Mouse (Mus musculus) A20 (cell line): ENCODE results near the gene Slc22a20.

Source experiments
- DNase-seq: peaks from one replicate; pipeline ENCODE4 v3.0.0-alpha.2; 2011; ENCODE audit warnings: low read depth, low spot score

The Slc22a20 gene

DNA sequence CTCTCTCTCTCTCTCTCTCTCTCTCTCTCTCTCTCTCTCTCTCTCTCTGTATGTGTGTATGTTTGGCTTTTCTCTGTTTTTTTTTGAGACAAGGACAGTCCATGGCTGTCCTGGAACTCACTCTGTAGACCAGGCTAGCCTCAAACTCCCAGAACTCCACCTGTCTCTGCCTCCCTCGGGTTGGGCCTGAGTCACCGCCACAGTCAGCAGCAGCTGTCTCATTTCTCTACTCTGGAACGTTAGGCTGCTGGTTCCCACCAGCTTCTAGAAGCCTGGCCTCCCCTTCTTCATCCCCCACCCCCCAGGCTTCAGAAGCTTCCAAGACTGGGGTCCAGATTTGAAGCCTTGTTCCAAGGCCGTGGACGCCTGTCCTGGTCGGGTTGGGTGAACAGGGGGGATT is 3.6 kb upstream of the Slc22a20 start:
- no peak for DNase-seq

DNA sequence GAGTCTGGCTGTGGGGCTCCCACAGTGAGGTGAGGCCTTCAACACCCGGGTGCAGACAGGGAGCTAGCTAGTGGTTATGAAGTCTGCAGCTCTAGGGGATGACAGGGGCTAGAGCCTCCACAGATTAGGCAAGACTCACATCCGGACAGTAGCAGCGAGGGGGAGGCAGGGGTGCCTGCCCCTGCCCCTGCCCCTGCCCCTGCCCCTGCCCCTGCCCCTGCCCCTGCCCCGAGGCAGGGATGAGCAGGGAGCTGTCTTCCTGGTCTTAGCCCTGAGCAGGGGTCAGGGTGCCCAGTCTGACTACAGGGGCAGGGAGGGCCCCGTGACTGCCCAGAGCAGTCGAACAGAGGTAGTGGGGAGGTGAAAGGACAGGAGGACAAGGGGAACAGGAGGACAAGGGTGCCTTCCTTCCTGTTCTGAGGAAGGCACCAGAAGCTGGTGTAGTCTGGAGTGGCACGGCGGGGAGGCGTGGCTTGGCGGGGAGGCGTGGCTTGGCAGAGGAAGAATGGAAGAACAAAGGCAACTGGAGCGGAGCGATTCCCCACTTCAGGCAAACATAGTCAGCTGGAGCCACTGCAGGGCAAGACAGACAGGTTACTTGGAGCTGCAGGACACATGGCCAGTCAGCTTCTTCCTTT is 3.0 kb upstream of the Slc22a20 start:
- no peak for DNase-seq

DNA sequence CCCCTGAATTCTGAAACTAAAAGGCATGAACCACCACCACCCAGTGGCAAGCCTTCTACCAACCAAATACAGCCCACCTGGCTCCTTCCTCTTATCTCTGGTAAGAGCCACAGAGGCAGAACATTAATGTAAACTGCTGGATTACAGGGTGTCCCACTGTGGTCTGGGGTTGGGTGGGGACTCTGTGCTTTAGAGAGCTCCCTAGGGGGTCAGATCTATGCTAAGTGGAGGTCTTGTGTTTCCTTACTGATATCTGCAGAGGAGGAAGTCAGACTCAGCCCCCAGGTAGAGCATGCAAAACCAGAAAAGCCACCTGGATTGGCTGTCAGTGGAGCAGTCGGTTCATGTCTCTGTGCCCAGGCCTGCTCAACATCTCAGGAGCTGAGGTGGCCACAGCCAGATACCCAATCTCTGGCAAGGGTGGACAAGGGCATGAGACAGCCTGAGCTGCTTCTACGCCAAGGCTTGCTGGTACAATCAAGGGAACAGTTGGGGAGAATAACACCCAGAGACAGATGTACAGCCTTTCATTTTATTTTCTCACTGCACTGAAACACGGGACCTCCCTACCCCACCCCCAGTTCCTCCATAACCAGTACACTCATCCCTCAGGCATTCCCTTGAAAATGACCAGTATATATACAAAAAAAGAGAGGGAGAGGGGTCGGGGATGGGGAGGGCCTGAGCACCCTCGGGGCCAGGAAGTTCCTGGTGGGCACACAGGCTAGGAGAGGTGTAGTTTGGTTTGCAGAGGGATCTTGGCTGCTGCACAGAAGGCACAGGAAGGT is 2.3 kb upstream of the Slc22a20 start:
- peak; percentile 33 for DNase-seq

- no peak for DNase-seq
These were observed 5.5 kb downstream of the Slc22a20 start for GRCm38 (mm10) chr19:5980477-5980876.

GRCm38 (mm10) chr19:5977717-5978116 is 8.2 kb downstream of the Slc22a20 start:
- no peak for DNase-seq

DNA sequence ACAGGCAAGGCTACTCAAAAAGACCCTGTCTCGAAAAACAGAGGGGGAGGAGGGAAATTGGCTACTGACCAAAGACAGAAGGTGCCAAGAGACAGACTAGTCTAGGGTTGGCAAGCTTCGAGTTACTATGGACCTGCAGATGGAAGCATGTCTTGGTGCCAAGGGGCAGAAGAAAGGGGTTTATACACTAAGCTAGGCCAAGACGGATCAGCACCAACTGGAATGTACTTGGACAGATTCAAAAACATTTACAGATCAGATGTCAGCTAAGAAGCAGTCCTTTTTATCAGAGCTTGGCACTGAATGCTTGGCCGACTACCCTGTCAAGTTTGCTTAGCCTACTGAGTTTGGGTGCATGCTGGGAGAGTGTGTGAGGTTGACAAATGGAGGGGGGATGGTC is 10.3 kb downstream of the Slc22a20 start:
- DNase-seq: no peak

GRCm38 (mm10) chr19:5975112-5975511 is 10.8 kb downstream of the Slc22a20 start:
- DNase-seq: no peak

DNA sequence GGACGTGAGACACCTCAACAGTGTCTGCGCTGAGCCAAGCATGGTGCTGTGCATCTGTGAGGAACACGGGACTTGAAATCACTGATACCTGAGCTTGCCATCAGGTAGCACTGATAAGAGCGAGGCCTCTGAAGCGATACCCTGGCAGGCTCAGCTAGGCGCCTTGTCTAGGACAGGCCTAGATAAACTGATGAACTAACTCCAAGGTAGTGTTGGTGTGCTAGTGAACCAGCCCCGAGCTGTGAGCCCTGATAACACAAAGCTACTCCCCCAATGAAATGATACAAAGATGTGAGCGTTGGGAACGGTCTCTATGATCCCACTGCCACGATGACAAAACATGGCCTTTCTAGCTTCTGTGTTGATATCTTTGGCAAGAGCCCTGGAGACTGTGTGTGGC is 18.3 kb downstream of the Slc22a20 start:
- DNase-seq: no peak

- DNase-seq: no peak
These were observed 19.2 kb downstream of the Slc22a20 start for GRCm38 (mm10) chr19:5966786-5967185.

DNA sequence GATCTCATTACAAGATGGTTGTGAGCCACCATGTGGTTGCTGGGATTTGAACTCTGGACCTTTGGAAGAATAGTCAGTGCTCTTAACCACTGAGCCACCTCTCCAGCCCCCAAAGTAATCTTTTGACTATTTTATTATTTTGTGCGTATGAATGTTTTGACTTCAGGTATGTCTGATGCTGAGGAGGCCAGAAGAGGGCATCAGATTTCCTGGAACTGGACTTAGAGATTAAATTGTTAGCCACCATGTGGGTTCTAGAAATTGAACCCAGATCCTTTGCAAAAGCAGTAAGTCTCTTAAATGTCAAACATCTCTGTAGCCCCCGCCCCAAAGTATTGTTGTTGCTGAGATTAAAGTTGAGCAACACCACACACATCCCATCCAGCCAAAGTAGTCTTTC is 20.0 kb downstream of the Slc22a20 start:
- DNase-seq: peak; percentile 13

DNA sequence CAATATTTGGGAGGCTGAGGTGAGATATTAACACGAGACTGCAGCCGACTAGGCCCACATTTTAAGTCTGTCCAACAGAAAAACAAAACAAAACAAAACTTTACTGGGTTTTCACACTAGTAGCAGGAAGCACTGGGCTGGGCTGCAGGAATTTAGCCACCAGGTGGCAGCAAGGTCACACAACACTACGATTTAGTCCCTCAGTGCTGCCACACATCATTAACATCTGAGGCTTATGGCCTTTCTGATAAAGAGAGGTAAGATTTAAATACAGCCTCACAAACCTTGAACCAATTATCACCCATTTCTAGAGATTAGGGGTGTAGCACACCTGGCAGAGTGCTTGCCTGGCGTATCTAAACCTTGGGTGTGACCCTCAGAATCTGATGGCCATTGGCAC is 20.7 kb downstream of the Slc22a20 start:
- peak; percentile 87 for DNase-seq

GRCm38 (mm10) chr19:5964804-5965203 is 21.1 kb downstream of the Slc22a20 start:
- no peak for DNase-seq

DNA sequence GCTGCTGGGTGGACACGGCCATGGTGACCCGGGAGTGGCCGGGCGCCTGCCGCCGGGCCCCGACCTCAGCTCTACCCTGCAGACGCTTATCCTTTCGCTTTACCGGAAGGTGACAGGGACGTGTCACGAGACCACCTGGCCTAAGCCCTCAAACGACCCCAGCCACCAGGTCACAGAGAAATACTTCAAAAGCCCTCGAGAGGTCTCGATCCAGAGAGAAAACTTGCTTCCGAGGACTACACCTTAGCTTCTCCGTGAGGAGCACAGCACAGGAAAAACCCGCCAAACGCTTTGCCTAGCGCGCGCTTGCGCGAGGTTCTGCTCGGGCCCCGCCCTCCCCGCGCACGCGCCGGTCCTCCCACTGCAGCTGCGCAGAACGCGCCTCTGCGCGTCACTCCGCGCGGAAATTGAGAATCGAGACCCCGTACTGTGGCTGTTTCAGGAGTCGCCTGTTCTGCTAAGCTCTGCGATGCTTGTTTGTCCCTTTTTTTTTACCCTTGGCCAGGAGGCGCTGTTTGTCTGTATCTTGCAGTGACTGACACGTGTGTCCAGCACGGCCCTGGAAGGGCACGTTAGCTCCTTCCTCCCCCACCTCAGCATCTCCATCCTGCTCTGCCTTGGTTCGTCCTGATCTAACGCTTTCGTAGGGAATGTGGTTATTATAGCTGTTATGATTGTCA is 21.9 kb downstream of the Slc22a20 start, which contains the start of gene Pola2:
Pola2 (minus strand) TSS at position 320 of the 680 bp plus-strand sequence.
- DNase-seq: peak; percentile 95

- DNase-seq: peak; percentile 24
These were observed 23.3 kb downstream of the Slc22a20 start for GRCm38 (mm10) chr19:5962651-5963050.

- no peak for DNase-seq
These were observed 28.6 kb downstream of the Slc22a20 start for GRCm38 (mm10) chr19:5957371-5957770.

DNA sequence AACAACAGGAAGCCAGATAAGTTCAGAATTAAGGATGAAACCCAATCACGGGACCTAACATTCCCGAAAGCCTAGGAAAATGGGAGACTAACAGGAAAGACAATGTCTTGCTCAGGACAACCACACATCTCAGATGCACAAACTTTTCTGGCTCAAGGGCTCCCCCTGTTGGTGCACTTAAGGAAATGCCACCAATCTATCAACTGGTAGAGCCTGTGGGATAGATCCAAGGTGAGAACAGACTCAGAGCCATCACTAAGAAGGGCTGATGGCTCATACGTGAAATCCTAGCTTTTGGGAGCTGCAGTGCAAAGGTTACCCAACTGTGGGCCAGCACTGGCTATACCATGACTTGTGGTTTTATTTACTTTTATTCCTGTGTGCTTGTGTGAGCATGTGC is 29.3 kb downstream of the Slc22a20 start:
- peak; percentile 65 for DNase-seq

DNA sequence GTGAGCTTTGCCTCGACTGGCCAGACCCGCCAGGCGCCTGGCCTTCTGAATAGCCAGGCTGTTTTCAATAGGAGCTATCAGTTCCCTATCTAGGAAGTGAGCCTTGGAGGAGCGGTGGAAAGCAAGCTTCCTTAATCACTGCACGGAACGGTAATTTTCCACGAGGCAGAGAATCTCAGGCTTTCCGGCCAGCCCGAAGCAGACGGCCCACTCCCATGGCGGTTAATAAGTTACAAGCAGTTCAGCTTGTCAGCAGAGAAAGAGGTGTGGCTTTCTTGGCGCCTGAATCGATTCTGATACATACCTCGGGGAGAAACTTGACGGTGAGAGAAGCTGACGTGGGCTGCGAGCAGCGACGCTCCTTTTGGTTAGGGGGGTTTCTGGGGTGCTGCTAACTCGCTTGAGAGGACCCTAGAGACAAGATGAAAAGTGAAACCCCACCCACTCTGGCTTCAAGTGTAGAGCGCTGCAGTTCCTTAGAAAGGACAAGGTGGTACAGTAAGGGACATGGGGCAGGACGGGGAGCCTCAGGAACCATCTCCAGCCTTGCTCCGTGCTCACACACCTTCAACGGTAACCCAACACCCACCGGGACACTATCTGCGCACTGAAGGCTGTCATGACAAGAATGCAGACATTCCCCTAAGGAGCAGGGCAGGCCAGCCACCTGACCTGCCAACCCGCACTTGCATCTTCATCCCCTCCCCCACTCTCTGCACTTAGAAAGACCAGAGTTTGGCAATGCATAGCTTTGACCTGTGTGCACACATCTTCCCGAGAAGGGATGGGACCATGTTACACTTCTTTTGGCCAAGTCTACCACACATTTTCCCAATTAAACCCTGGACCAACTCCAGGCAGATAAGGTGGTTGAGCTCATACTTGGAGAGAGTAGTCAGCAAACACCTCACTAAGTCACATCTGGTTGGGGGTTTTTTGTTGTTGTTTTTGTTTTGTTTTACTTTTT is 30.0 kb downstream of the Slc22a20 start:
- no peak for DNase-seq

DNA sequence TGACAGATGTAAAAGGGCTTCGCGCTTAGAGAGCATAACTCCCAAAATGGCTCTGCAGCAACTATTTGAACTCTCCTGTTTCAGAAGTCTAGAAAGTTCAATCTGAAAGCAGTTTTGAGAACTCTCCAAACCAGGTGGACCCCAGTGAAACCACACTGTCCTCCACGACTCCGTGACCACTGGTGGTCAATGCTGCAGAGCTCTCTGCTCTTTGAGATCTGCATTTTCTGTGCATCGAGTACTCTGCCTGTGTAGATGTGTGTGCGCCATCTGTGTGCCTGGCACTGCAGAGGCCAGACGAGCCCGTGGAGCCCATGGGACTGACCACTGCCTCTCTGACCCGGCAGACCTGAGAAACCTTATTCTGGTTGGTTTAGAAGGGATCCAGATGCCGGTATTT is 31.0 kb downstream of the Slc22a20 start:
- no peak for DNase-seq

- no peak for DNase-seq
These were observed 31.8 kb downstream of the Slc22a20 start for GRCm38 (mm10) chr19:5954031-5954710.

- DNase-seq: no peak
These were observed 32.7 kb downstream of the Slc22a20 start for GRCm38 (mm10) chr19:5953201-5953770.
